Mouse (Mus musculus) liver, embryonic 16.5 days (tissue): ENCODE results near the gene Fndc5. TPM values are rescaled to one million over a fixed set of nuclear protein-coding genes. Genes with fewer than 3 reads are reported as not detected.
A peak's percentile ranks its signal among the peaks of the same experiment; 100 is the strongest.

ENCODE experiments used
- ATAC-seq: fragments of 200-750 bp; cut with Nextera tagmentation; 2 replicates; pipeline ENCODE4 v1.8.0; 2017; ENCODE audit warnings: low read depth, mild to moderate bottlenecking, moderate number of reproducible peaks, moderate library complexity
- H3K27ac ChIP-seq: fragments of 300-500 bp; sonication (generic); 2 replicates; pipeline ENCODE4 v1.5.1; 2014; ENCODE audit warnings: mild to moderate bottlenecking, low read length
- H3K27me3 ChIP-seq: fragments of 300-500 bp; sonication (generic); 2 replicates; pipeline ENCODE4 v1.6.1; 2014; ENCODE audit warnings: low read depth, low read length, mixed read lengths; ENCODE audit not compliant: control insufficient read depth, insufficient read depth
- H3K36me3 ChIP-seq: fragments of 300-500 bp; sonication (generic); 2 replicates; pipeline ENCODE4 v1.6.1; 2014; ENCODE audit warnings: mild to moderate bottlenecking; ENCODE audit not compliant: control insufficient read depth, insufficient read depth
- H3K4me1 ChIP-seq: fragments of 300-500 bp; sonication (generic); 2 replicates; pipeline ENCODE4 v1.6.1; 2014; ENCODE audit warnings: low read depth, low read length, mixed read lengths; ENCODE audit not compliant: control insufficient read depth
- H3K4me2 ChIP-seq: fragments of 300-500 bp; sonication (generic); 2 replicates; pipeline ENCODE4 v1.6.1; 2014; ENCODE audit warnings: low read depth, low read length, mixed read lengths
- H3K4me3 ChIP-seq: fragments of 300-500 bp; sonication (generic); 2 replicates; pipeline ENCODE4 v1.5.1; 2014; ENCODE audit warnings: low read depth, mild to moderate bottlenecking, low read length
- H3K9ac ChIP-seq: fragments of 300-500 bp; sonication (generic); 2 replicates; pipeline ENCODE4 v1.6.1; 2014; ENCODE audit warnings: low read depth, low read length
- H3K9me3 ChIP-seq: fragments of 300-500 bp; sonication (generic); replicated peaks from 2 replicates; pipeline ENCODE4 v1.6.1; 2016; ENCODE audit warnings: low read length; ENCODE audit not compliant: control insufficient read depth
- WGBS: fragments of 180-500 bp; shearing (Covaris S2); extraction: QIAGEN DNeasy Blood & Tissue Kit; methylation state at CpG from one replicate; pipeline ENCODE4 v1.1.7; 2014; ENCODE audit not compliant: insufficient replicate concordance; 5-methylcytosine and 5-hydroxymethylcytosine counted together
- polyA plus RNA-seq: library from polyadenylated mRNA; unstranded; fragments of >200 nt; fragmentation: Nextera tagmentation; extraction: Ambion mirVana; gene quantifications from 2 replicates; pipeline ENCODE4 v1.2.1, GENCODE M21; 2015

Fndc5 gene
- polyA plus RNA-seq, 1 experiment from 2014 or later = 0.71 TPM

DNA sequence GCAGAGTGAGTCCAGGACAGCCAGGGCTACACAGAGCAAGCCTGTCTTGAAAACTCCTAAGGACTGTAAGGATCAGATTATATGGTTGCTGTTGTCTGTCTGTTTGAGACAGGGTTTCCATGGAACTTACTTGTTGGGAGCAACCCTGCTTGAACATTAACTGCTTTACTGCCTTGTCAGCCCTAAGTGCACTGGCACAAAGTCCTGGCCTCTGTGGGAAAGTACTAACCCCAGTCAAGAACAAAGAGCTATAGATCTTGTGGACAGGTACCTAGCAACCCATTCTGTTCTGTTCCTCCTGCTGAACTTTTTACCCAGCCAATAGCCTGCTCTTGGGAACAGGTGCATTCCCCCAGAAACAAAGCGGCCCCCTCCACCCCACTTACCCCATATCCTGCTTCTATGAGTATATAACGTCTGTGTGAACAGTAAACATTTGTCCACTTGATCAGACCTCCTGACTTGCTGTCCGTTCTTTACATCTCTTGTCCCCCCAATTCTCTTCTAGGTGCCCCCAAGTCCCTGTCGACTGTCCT, 14.5 kb downstream of the Fndc5 start:
- Histone ChIP-seq H3K36me3 (peaks cover 10% of the 10 kb centered on the region), H3K27ac (no peak overlapping the region), H3K9ac (no peak overlapping the region), H3K27me3 (no peaks in the 10 kb centered on the region), H3K9me3 (no peaks in the 10 kb centered on the region), H3K4me2 (no peak overlapping the region), H3K4me1 (no peaks in the 10 kb centered on the region), H3K4me3 (no peak overlapping the region)
- 75% methylated on average over 4 of the region's 4 CpGs for WGBS
- no peak for ATAC-seq

DNA sequence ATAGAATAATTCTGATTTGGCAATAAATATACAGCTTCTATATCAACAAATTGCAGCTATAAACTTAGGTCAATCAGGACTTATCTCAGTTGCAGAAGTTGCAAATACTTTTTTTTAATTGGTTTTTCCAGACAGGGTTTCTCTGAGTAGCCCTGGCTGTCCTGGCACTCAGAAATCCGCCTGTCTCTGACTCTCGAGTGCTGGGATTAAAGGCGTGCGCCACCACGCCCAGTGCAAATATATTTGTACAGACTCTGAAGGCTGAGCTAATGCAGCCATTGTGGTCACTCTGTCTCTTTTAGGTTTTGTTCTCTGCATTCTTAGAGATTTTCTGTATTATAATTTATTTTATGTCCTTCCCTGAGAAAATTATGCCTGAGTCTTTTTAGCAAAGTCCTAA, 20.7 kb downstream of the Fndc5 start:
- H3K9me3 ChIP-seq = no peaks in the 10 kb centered on the region
- H3K4me2 ChIP-seq = no peak overlapping the region
- no peak for ATAC-seq
- no peak overlapping the region for H3K27ac ChIP-seq
- no peaks in the 10 kb centered on the region for H3K27me3 ChIP-seq
- H3K9ac ChIP-seq = no peak overlapping the region
- peaks cover under 1% of the 10 kb centered on the region; the same call in 1 of the 2 replicates for H3K36me3 ChIP-seq
- no peak overlapping the region for H3K4me3 ChIP-seq
- peaks cover 6% of the 10 kb centered on the region for H3K4me1 ChIP-seq
- WGBS = 69% methylated on average over 5 of the region's 5 CpGs

DNA sequence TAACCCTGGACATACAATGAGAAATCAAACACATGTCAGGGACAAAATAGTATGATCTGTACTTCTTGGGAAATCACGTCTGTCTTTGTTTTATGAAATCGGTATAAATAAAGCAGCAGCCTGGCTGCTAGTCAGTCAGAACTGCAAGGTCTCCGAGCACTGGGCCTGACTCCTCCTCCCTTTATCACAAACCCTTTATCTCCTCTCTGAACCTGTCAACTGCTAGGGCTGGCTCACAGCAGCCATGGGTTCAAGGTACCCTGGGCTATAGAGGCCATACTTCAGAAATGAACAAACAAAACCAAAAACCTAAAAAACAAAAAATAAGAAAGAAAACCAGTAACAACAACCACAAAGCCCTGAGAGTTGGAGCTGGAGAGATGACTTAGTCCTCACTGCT, 21.8 kb downstream of the Fndc5 start:
- Histone ChIP-seq H3K4me3 (no peak overlapping the region), H3K4me2 (no peak overlapping the region), H3K9me3 (no peaks in the 10 kb centered on the region), H3K36me3 (no peaks in the 10 kb centered on the region; the same call in 1 of the 2 replicates), H3K4me1 (peaks cover 6% of the 10 kb centered on the region), H3K27ac (no peak overlapping the region), H3K27me3 (no peaks in the 10 kb centered on the region), H3K9ac (no peak overlapping the region)
- ATAC-seq = peak; percentile 93
- 28% methylated on average over 3 of the region's 3 CpGs for WGBS

DNA sequence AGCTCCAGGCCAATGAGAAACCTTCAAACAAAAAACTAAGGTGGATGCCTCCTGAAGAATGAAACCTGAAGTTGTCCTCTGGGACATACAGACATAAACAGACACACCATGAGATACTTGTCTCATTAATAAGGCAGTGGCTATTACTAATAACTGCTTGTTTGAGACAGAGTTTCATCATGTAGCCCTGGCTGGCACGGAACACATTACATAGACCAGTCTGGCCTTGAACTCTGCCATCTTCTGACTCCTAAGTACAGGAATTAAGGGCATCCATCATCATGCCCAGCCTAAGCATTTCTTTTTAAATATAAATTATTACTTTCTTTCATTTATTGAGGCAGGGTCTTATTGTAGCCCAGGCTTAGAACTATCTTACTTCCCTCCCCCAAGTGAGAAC, 24.3 kb downstream of the Fndc5 start:
- Histone ChIP-seq H3K27ac (no peak overlapping the region), H3K9ac (no peak overlapping the region), H3K4me3 (no peak overlapping the region), H3K9me3 (no peaks in the 10 kb centered on the region), H3K4me2 (no peak overlapping the region), H3K27me3 (no peaks in the 10 kb centered on the region), H3K4me1 (peaks cover 6% of the 10 kb centered on the region), H3K36me3 (peaks cover 7% of the 10 kb centered on the region)
- no peak for ATAC-seq
- WGBS = 91% methylated on average over 1 of the region's 1 CpGs

DNA sequence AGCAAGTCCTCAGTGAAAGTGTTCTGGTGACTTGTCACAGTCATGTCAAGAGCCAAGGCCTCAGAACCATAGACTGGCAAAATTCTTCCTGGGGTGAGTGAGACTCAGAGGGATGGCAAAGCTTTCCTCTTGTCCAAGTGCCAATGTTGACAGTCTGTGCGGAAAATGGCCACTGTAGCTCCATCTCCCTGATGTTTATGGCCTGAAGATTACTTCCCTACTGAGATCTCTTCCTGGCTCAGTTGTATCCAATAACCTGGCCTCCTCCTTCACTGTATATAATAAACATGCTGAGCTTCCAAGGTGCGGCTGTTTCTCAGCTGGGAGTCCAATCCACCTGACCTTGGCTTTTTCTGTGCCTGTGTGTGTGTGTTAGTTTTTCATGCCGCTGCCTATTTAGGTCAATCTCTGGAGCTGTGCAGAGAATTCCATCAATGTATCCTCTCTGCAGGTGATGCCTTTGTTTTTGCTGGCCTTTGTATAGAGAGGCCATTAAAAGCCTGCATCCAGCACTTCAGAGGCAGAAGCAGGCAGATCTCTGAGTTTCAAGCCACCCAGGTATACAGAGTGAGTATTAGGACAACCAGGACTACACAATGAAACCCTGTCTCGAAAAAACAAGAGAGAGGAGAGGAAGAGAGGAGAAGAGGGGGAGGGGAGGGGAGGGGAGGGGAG, 24.9 kb downstream of the Fndc5 start:
- no peaks in the 10 kb centered on the region for H3K9me3 ChIP-seq
- H3K4me1 ChIP-seq = peaks cover 6% of the 10 kb centered on the region
- H3K4me2 ChIP-seq = no peak overlapping the region
- no peak for ATAC-seq
- H3K4me3 ChIP-seq = no peak overlapping the region
- no peak overlapping the region for H3K9ac ChIP-seq
- 78% methylated on average over 4 of the region's 4 CpGs for WGBS
- H3K27ac ChIP-seq = no peak overlapping the region
- H3K27me3 ChIP-seq = no peaks in the 10 kb centered on the region
- H3K36me3 ChIP-seq = peaks cover 7% of the 10 kb centered on the region

- Histone ChIP-seq H3K9ac (no peak overlapping the region), H3K36me3 (peaks cover 14% of the 10 kb centered on the region), H3K27ac (no peak overlapping the region), H3K4me1 (no peaks in the 10 kb centered on the region), H3K9me3 (peaks cover 2% of the 10 kb centered on the region; the same call in 1 of the 2 replicates), H3K4me2 (no peak overlapping the region), H3K4me3 (no peak overlapping the region), H3K27me3 (no peaks in the 10 kb centered on the region)
- WGBS = 71% methylated on average over 1 of the region's 1 CpGs
- ATAC-seq = no peak
Measured at GRCm38 (mm10) chr4:129172529-129172928, 35.7 kb downstream of the Fndc5 start.

DNA sequence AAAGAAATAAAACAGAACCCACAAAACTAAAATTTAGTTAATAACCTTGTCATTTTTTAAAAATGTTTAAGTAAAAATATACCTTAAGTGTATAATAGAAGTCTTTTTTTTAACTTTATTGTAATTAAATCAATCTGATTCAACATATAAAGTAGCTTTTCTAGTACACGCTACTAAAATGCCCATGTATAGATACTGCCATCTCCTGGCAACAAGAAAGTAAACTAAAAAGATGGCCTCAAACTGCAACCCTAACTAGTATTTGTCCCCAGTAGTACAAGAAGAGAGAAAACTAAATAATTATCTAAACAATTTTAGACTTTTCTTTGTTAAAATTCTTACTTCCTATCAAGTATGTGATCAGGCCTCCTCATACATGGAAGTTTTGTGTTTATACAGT, 42.8 kb downstream of the Fndc5 start:
- 59% methylated on average over 1 of the region's 1 CpGs for WGBS
- Histone ChIP-seq H3K9me3 (no peaks in the 10 kb centered on the region), H3K4me1 (peaks cover 2% of the 10 kb centered on the region; the same call in 1 of the 2 replicates), H3K36me3 (peaks cover 13% of the 10 kb centered on the region), H3K4me3 (no peak overlapping the region), H3K9ac (no peak overlapping the region), H3K27me3 (no peaks in the 10 kb centered on the region), H3K27ac (no peak overlapping the region), H3K4me2 (no peak overlapping the region)
- ATAC-seq = no peak

DNA sequence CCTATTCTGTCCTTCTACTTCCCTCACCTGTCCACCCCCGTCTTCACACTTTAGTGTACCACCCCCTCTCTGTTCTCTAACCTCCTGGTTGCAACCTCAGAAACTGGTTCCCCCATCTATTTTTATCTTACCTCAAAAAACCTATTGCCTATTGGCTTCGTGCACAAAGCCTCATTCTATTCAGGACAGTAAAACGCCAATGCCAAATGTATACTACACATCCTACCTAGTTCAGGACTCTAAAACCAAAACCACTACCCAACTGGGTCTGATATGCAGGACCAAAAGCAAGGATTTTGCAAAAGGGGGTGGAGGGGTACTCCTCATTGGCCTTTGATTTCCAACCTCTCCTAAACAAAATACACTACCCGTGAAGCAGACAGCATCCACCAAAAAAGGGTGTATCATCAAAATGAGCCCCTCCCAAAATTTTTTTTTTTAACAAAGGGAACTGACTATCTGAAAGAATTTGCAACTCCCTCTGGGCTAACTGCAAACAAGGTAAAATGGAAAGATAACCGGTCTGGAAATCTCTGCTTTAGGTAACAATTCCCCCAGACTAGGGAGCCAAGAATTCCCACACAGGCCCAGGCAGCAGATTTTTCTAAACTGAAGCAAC, 51.4 kb downstream of the Fndc5 start:
- peaks cover 26% of the 10 kb centered on the region for H3K4me1 ChIP-seq
- WGBS = 32% methylated on average over 5 of the region's 5 CpGs
- H3K27me3 ChIP-seq = no peaks in the 10 kb centered on the region
- no peaks in the 10 kb centered on the region for H3K36me3 ChIP-seq
- peak overlapping the region; percentile 86 for H3K9ac ChIP-seq
- H3K9me3 ChIP-seq = no peaks in the 10 kb centered on the region
- H3K4me3 ChIP-seq = peak overlapping the region; percentile 92
- H3K4me2 ChIP-seq = peak overlapping the region; percentile 90
- no peak for ATAC-seq
- peak overlapping the region; percentile 88; the same call in 1 of the 2 replicates for H3K27ac ChIP-seq
